Mouse (Mus musculus): Measurements from ENCODE around the gene Rgs1.

DNA sequence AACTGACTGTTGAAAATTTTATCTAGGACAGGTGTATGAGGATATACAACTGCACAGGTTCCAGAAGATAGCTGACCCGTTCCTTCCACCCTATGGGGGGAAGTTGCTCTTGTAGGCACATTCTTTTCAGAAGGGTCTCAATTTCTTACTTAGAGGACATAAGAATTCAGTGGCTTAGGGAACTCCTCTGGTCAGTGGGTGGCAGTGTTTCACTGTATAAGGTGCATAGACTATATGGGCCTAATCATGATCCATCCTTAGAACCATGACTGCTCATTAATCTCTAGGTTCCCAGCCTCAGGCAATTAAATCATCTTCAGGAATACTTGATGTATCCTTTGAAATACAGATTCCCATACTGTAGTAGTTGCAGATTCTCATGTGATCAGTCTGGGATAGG is 5.5 kb downstream of the Rgs1 start:
- TF ChIP-seq POLR2A (IDR thresholded peaks at IDR 0.05; ENCODE audit: low read depth, low read length) (no peak), CTCF (IDR thresholded peaks at IDR 0.05; ENCODE audit: extremely low read depth, insufficient read length, insufficient replicate concordance, low read depth, low read length) (no peak)
